Mouse (Mus musculus) cerebellum, adult (tissue): Measurements from ENCODE around the gene Lrfn3.

Source experiments
- ATAC-seq: cut with Nextera tagmentation; 2 replicates; pipeline ENCODE4 v1.9.2; 2017; ENCODE audit warnings: mild to moderate bottlenecking, moderate library complexity, mixed read lengths; ENCODE audit not compliant: insufficient number of reproducible peaks, low FRiP score, low TSS enrichment

Lrfn3 gene

GRCm38 (mm10) chr7:30362652-30363343 lies at the start of gene Lrfn3:
Gene Lrfn3, minus strand, starts transcription at chr7:30362772.
- peak; percentile 42; the same call in 1 of the 2 replicates for ATAC-seq

- no peak for ATAC-seq
These were observed 48.5 kb upstream of the Lrfn3 start for GRCm38 (mm10) chr7:30411023-30411422.

GRCm38 (mm10) chr7:30409789-30410188 lies 47.2 kb upstream of the Lrfn3 start:
- no peak for ATAC-seq

- ATAC-seq: no peak
These were observed 46.1 kb upstream of the Lrfn3 start for GRCm38 (mm10) chr7:30408639-30409038.

GRCm38 (mm10) chr7:30402343-30402742 lies 39.8 kb upstream of the Lrfn3 start:
- ATAC-seq: no peak

GRCm38 (mm10) chr7:30399671-30400070 lies 37.1 kb upstream of the Lrfn3 start:
- ATAC-seq: no peak

GRCm38 (mm10) chr7:30394871-30395270 lies 32.3 kb upstream of the Lrfn3 start:
- ATAC-seq: no peak

GRCm38 (mm10) chr7:30394379-30394778 lies 31.8 kb upstream of the Lrfn3 start:
- ATAC-seq: no peak

- no peak for ATAC-seq
These were observed 31.1 kb upstream of the Lrfn3 start for GRCm38 (mm10) chr7:30393631-30394030.

- ATAC-seq: no peak
These were observed 30.4 kb upstream of the Lrfn3 start for GRCm38 (mm10) chr7:30392746-30393520.

- ATAC-seq: no peak
These were observed 21.5 kb upstream of the Lrfn3 start for GRCm38 (mm10) chr7:30384106-30384505.

GRCm38 (mm10) chr7:30380061-30380460 lies 17.5 kb upstream of the Lrfn3 start:
- ATAC-seq: no peak

GRCm38 (mm10) chr7:30373501-30373962 lies 11.0 kb upstream of the Lrfn3 start:
- ATAC-seq: peak; percentile 99

GRCm38 (mm10) chr7:30367466-30367865 lies 4.9 kb upstream of the Lrfn3 start:
- ATAC-seq: no peak

- ATAC-seq: no peak
These were observed 769 bp upstream of the Lrfn3 start for GRCm38 (mm10) chr7:30363344-30363738.

- no peak for ATAC-seq
These were observed 2.5 kb downstream of the Lrfn3 start for GRCm38 (mm10) chr7:30360028-30360427.

- ATAC-seq: no peak
These were observed 3.2 kb downstream of the Lrfn3 start for GRCm38 (mm10) chr7:30359276-30359865.

GRCm38 (mm10) chr7:30358378-30359186 lies 4.0 kb downstream of the Lrfn3 start:
- no peak for ATAC-seq

GRCm38 (mm10) chr7:30354059-30354458 lies 8.5 kb downstream of the Lrfn3 start:
- no peak for ATAC-seq

GRCm38 (mm10) chr7:30353279-30353822 lies 9.2 kb downstream of the Lrfn3 start:
- ATAC-seq: no peak
